Mouse (Mus musculus) urinary bladder, adult 18-20 months (tissue): ENCODE results near the gene Art4.
"Not testable (repeated sequence)": the region's sequence is repeated elsewhere in the genome, so short reads cannot be mapped to it uniquely, and the experiment has no call there.

Experiments
- DNase-seq, 2 experiments: peaks; one replicate each; pipeline ENCODE4 v3.0.0; 2022; ENCODE audit warnings: low spot score in 2 of 2, mixed read lengths in 2 of 2

Gene Art4

DNA sequence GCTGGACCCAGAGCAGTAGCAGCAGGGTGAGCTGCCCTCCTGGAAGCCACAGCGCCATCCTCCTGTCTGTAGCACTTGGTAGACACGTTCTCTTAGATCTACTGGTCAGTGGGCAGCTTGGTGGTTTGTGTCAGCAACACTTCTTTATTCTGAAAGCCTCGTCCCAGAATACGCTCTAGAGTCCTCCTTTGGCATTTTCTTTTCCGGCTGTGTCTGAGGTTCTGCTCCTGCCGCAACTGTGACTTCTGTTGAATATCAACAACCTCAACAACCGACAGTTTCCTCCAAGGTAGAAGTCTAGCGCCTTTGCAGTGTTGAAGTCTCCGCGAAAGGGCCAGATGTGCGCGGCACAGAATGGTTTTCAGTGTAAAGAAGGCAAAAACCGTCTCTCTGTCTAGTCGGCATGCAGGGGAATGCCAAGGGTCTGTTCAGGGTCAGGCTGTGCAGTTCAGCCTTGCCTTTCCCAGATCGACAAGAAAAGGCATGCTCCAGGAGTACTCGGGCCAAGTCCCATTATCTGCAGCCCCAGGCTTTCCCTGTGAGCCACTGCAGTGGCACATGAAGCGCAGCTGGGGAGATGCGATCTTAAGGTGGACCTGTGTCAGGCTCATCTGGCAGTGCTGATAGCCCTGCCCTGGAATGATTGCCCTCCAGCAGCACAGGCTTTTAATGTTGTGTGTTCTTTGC is at the start of gene Art4:
TSS of gene Art4 (minus strand) at position 548 of the 687 bp plus-strand sequence.
- DNase-seq, result peak; percentile 39 to 41

- no peak for DNase-seq
Observed at GRCm38 (mm10) chr6:136906937-136907293, 49.4 kb upstream of the Art4 start.

- no peak for DNase-seq
Observed at GRCm38 (mm10) chr6:136906283-136906936, 48.9 kb upstream of the Art4 start.

GRCm38 (mm10) chr6:136903885-136904470 is 46.4 kb upstream of the Art4 start:
- no peak for DNase-seq

- no peak for DNase-seq
Observed at GRCm38 (mm10) chr6:136902527-136902926, 45.0 kb upstream of the Art4 start.

GRCm38 (mm10) chr6:136901010-136901409 is 43.5 kb upstream of the Art4 start:
- DNase-seq, result no peak

- DNase-seq, result no peak
Observed at GRCm38 (mm10) chr6:136900369-136901009, 43.0 kb upstream of the Art4 start.

- DNase-seq, result no peak
Observed at GRCm38 (mm10) chr6:136898954-136899353, 41.4 kb upstream of the Art4 start.

DNA sequence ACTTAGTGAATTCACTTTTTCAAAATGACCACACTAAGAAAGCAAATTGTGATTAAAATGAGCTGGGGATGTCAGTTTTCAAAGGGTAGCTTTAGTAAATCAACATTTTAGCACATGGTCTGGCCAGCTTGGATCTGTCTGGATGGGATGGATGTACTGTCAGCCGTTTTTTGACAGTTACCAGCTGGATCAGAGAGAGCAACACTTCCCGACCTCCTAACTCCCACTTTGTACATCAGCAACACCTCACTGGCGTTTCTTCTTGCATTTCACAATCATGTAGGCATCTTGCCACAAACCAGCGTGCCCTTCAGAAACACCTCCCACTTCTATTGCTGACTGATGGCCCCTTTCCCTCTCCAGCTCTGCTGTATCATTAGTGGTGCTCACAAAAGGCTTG is 40.7 kb upstream of the Art4 start:
- peak in 1 of 2 experiments; percentile 42 for DNase-seq

GRCm38 (mm10) chr6:136897789-136898188 is 40.3 kb upstream of the Art4 start:
- peak in 1 of 2 experiments; percentile 35 for DNase-seq

- no peak for DNase-seq
Observed at GRCm38 (mm10) chr6:136894532-136895339, 37.2 kb upstream of the Art4 start.

- DNase-seq, result no peak
Observed at GRCm38 (mm10) chr6:136892002-136892401, 34.5 kb upstream of the Art4 start.

DNA sequence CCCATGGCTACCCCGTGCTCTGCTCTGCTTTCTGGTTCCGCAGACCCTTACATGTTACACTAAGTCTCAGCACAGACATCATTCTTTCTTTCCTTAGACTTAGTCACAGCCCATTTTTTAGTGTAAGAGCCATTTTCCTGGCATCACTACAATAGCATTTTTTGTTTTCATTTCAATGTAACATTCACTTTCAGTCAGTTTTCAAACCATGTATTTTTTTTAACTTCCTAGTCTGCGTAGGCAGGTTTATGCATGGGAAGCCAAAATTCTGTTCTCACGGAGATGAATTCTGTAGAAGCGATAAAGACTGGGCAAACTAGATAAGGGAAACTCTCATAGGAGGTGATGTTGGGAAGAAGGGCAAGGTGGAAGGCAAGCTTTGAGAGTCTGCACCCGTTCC is 32.0 kb upstream of the Art4 start:
- DNase-seq, result no peak

DNA sequence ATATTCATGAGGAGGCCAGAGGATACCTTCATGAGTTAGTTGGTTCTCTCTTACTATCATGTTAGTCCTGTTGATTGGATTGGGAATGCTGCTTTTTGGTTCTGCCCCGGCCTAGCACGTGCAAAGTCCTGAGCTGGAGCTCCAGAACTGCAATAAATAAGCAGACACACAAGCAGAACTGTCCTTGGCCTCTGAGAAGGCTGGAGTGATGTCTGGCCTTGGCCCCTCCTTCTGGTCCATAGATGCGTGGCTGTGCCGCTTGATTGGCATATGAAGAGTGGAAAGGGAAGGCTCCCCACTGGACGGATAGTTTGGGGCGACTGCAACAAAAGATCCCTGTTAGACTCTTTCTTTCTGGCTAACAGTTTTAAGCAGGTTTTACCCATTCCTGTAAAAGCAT is 31.5 kb upstream of the Art4 start:
- no peak for DNase-seq

DNA sequence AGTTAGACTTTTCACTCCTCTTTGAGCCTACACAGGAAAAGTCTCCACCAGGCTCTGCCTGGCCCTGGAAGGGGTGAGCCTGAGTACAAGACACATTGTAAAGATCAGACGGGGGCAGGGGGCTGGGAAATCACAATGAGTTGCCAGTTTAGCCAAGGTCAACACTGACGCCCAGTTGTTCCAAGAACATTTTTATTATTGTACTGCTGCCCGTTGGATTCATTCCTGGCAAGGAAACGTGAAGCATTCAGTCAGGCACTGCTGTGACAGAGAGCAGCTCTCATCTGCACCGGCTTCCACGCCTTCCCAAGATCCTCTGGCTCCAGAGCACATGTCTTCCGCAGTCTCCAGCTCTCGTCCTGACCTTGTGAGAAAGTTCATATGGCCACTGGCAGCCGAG is 30.3 kb upstream of the Art4 start:
- peak in 1 of 2 experiments; percentile 66 for DNase-seq

DNA sequence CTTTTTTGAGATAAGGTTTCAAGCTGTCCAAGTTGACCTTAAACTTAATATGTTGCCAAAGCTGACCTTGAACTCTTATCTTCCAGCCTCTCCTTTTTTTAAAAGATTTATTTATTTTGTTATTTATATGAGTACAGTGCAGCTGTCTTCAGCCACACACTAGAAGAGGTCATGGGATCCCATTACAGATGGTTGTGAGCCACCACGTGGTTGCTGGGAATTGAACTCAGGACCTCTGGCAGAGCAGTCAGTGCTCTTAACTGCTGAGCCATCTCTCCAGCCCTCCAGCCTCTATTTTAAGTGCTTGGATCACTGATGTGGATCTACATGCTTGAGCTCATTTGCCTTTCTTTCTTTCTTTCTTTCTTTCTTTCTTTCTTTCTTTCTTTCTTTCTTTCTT is 27.2 kb upstream of the Art4 start:
- DNase-seq, result not testable (repeated sequence)

GRCm38 (mm10) chr6:136883961-136884360 is 26.4 kb upstream of the Art4 start:
- DNase-seq, result no peak

DNA sequence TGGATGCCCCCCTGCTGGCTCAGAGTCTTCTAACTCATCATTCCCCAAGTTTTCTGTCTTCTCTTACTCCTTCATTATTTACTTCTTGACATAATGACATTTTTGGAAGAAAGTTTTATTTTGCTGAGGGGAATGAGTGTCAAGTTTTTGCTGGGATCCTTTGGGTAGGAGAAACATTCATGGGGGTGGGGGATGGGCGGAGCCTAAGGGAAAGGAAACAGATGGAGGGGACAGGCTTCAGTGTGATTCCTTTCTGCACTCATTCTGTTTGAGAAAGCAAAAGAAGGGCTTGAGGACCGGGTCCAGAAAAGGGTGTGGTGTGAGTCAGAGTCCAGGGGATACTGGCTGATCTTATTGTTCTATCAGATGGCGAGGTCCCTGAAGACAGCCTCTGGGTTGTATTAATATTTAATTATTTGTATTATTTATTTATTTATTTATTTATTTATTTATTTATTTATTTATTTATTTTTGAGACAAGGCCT is 25.9 kb upstream of the Art4 start:
- DNase-seq, result peak in 1 of 2 experiments; percentile 30

GRCm38 (mm10) chr6:136881678-136882077 is 24.1 kb upstream of the Art4 start:
- no peak for DNase-seq

GRCm38 (mm10) chr6:136875670-136876069 is 18.1 kb upstream of the Art4 start, which contains the start of gene Mgp:
Gene Mgp (minus strand): TSS chr6:136875823.
- DNase-seq, result peak in 1 of 2 experiments; percentile 60

- DNase-seq, result no peak
Observed at GRCm38 (mm10) chr6:136874599-136874998, 17.1 kb upstream of the Art4 start.
